Mouse (Mus musculus) urinary bladder, postnatal 14 days (tissue): ENCODE data around the gene Cyp2c67.
"Not testable (repeated sequence)": the region's sequence is repeated elsewhere in the genome, so short reads cannot be mapped to it uniquely, and the experiment has no call there.

Source experiments
- DNase-seq: peaks from one replicate; pipeline ENCODE4 v3.0.0; 2021; ENCODE audit warnings: low spot score

The Cyp2c67 gene

GRCm38 (mm10) chr19:39648938-39649337 lies at the start of gene Cyp2c67:
TSS of gene Cyp2c67 (minus strand) at chr19:39649051.
- DNase-seq = no peak

GRCm38 (mm10) chr19:39665650-39666049 lies 16.8 kb upstream of the Cyp2c67 start:
- not testable (repeated sequence) for DNase-seq

- DNase-seq = no peak
These were observed 3.5 kb upstream of the Cyp2c67 start for GRCm38 (mm10) chr19:39652381-39652780.

- no peak for DNase-seq
These were observed 1.3 kb downstream of the Cyp2c67 start for GRCm38 (mm10) chr19:39647519-39647918.

GRCm38 (mm10) chr19:39644551-39644950 lies 4.3 kb downstream of the Cyp2c67 start:
- DNase-seq = not testable (repeated sequence)
